Mouse (Mus musculus): ENCODE data around the gene D430041D05Rik. TPM values are rescaled to one million over a fixed set of nuclear protein-coding genes. Genes with fewer than 3 reads are reported as not detected.

Gene D430041D05Rik
- total RNA-seq (2017) = under 0.01 TPM in 1 of 2 replicates, not detected in the other

DNA sequence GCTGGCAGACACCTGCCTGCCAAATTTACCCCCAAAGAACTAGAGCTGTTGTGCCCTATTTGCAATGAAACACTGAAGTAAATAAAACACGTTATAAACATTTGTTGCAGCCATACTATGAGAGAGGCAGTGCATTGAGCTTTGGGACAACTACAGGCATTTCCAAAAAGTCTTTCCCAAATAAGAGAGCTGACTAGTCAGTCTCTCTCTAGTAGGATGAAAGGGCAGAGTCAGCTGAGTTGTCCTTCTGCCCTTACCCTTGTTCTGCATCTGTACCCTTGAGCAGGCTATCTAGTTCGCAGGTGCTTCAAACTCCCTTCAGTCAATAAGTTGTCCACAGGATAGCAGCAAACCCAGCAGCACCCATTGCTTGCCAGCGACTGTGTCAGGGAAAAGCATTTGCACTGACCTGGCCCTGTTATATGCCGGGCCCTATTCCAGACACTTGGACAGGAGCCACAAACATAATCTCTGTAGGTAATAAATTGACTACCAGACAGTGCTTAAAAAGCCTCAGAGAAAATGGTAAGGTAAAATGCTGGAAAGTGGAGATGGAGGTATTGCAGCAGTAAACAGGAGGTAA, at the start of gene D430041D05Rik:
D430041D05Rik (minus strand) TSS at position 51 of the 583 bp plus-strand sequence.
- ATAC-seq (replicated peaks in 1 of 2; ENCODE audit: insufficient read depth in 1 of 2, low FRiP score in 2 of 2, low TSS enrichment in 1 of 2, low read depth in 1 of 2, poor library complexity in 2 of 2, severe bottlenecking in 2 of 2) = no peak

DNA sequence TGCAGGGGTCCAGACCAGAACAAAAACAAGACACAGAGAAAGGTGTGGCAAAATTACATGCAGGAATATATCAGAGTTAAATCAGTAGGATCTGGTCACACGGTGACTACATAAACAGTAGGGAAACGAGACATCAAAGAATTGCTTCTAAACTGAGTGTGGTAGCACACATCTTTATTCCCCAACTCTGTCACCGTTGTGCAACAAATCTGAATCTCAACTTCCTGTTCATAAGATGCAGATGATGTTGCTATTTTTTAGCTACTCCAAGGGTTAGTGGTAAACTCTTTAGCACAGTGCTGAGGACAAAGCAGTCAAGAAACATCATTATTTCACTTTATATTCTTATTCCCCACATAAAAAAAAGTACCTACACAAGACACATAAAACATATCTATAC, 49.2 kb upstream of the D430041D05Rik start:
- ATAC-seq (replicated peaks in 1 of 2; ENCODE audit: insufficient read depth in 1 of 2, low FRiP score in 2 of 2, low TSS enrichment in 1 of 2, low read depth in 1 of 2, poor library complexity in 2 of 2, severe bottlenecking in 2 of 2) = 0 out of 4 replicates have a peak, but pooled peaks of 1 of the 2 experiments have one; percentile 47

DNA sequence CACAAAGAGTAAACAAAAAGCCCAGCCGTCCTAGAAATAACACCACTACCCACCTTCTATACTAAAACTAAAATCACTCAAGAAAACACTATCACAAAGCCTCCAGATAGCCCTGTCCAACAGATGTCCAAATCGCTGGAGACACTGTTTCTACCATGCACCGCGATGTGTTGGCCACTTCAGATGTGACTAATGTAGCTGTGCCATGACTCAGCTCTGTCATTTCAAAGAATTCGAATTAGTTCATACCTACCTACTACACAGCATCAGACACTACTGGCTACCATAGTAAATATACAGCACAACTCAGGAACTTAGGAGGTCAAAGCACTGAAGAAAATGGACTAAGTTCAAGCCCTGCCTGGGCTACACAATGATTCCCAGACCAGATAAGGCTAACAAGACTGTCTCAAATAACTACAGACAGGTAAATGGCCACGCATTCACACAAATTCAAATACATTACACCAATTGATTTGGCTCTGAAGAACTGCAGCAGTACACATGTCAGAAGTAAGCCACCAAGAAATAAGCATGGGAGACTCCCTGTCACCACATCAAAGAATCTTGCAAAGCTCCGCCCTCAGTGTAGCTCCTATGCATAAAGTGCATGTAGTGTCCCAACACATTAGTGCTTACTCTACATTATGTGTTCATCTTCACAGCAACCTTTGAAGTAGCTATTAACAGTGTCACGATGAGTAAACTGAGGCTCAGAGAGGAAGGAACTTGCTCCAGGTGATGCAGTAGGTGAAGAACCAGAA, 47.9 kb upstream of the D430041D05Rik start:
- ATAC-seq (replicated peaks in 1 of 2; ENCODE audit: insufficient read depth in 1 of 2, low FRiP score in 2 of 2, low TSS enrichment in 1 of 2, low read depth in 1 of 2, poor library complexity in 2 of 2, severe bottlenecking in 2 of 2) = no peak

DNA sequence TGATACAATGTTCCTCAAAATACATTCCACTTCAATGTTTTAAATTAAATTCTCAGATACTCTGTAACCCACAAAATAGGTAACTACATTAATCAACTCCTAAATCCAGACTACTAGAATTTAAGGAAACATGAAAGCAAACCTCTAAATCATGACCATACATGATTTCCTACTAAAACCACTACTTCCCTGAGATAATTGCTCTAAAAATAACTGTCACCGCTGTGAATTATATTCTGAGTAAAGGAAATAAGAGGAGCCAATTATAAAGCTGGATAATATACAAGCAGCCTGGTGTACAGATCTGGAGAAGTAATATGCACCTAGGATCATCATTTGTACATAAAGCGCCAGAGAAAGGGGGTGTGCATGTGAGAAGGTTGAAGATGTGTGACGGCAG, 46.3 kb upstream of the D430041D05Rik start:
- ATAC-seq (replicated peaks in 1 of 2; ENCODE audit: insufficient read depth in 1 of 2, low FRiP score in 2 of 2, low TSS enrichment in 1 of 2, low read depth in 1 of 2, poor library complexity in 2 of 2, severe bottlenecking in 2 of 2) = peak; percentile 31 to 40; a peak in 2 of 4 replicates

DNA sequence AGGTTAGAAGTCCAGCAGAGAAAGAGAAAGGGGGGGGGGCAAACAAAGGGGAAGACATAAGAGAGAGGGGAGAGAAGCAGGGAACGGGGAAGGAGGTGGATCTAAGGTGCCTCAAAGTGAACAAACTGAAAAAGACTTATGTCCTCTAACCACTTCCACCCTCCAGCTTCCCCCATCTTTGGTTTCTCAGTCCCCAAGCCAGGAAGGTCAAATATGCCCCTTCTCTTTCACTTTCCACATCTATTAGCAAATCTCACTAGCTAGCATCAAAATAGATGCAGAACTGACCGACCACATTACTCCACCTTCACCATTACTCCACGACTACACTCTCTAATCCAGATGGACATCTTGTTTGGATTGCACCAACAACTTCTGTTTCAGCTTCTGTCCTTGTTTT, 39.9 kb upstream of the D430041D05Rik start:
- 0 out of 4 replicates have a peak, but pooled peaks of 1 of the 2 experiments have one; percentile 25 for ATAC-seq (replicated peaks in 1 of 2; ENCODE audit: insufficient read depth in 1 of 2, low FRiP score in 2 of 2, low TSS enrichment in 1 of 2, low read depth in 1 of 2, poor library complexity in 2 of 2, severe bottlenecking in 2 of 2)

DNA sequence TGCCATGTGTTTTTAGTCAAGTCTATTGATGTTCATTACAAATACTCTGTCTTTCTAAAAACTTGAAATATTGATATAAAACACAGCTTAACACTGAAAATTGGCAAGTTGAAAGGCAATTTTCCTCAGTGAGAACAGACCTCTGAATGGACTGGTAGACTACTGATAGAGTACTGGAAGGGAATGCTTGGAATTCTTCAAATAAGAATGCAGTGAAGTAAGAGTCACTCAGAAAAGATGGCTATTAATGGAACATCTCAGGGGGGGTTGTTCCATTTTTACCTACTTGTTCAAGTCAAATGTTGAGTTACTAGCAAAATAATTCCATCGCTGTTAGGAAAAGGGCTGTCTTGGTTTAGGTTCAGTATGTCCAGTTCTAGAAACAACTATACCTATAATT, 38.4 kb upstream of the D430041D05Rik start:
- ATAC-seq (replicated peaks in 1 of 2; ENCODE audit: insufficient read depth in 1 of 2, low FRiP score in 2 of 2, low TSS enrichment in 1 of 2, low read depth in 1 of 2, poor library complexity in 2 of 2, severe bottlenecking in 2 of 2) = no peak

DNA sequence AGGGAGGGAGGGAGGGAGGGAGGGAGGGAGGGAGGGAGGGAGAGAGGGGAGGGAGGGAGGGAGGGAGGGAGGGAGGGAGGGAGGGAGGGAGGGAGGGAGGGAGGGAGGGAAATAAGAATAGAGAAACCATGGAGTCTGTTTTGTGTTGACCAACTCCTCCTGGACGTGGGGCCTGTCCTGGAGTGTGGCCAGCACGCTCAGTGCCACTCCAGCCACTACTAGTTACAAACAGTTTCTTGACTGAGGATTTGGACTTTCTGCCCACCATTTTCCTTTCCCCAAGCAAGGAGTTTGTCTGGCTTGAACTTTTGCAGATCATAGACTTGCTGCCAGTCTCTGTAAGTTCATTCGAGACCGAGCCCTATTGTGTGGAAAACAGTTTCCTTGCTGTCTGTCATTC, 37.4 kb upstream of the D430041D05Rik start:
- ATAC-seq (replicated peaks in 1 of 2; ENCODE audit: insufficient read depth in 1 of 2, low FRiP score in 2 of 2, low TSS enrichment in 1 of 2, low read depth in 1 of 2, poor library complexity in 2 of 2, severe bottlenecking in 2 of 2) = no peak

DNA sequence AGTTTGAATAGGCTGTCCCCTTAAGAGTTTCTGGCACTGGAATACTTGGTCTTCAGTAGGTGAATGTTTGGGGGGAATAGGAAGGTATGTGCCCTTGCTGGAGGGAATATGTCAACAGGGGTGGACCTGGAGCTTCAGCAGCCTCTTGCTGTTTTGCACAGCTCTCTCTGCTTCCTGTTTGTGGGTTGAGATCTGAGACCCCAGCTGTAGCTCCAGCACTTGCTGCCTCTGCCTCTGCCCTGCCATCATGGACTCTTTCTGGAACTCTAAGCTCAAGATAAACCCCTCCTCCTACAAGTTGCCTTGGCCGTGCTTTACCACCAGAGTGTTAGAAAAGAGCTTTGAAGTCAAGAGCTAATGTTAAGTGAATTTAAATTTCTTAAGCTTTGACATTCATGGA, 35.2 kb upstream of the D430041D05Rik start:
- ATAC-seq (replicated peaks in 1 of 2; ENCODE audit: insufficient read depth in 1 of 2, low FRiP score in 2 of 2, low TSS enrichment in 1 of 2, low read depth in 1 of 2, poor library complexity in 2 of 2, severe bottlenecking in 2 of 2) = no peak

DNA sequence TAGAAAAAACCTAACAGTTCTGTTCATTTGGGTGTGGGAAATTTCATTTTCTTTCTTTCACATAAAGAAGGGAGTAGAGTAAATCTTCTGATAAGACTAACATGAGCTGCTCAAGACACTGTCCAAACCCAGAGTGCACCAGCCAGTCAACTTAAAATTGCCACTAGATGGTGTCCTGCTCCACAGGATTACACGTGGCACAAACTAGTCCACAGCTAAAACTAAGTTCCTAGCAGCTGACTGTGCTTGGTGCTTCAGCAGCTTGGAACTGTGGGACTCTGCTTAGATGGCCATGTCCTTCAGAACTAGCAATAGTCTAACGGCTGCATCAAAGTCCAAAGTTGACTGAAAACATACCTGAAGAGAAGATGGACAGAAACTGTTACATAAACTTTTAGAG, 34.0 kb upstream of the D430041D05Rik start:
- ATAC-seq (replicated peaks in 1 of 2; ENCODE audit: insufficient read depth in 1 of 2, low FRiP score in 2 of 2, low TSS enrichment in 1 of 2, low read depth in 1 of 2, poor library complexity in 2 of 2, severe bottlenecking in 2 of 2) = peak; percentile 86

DNA sequence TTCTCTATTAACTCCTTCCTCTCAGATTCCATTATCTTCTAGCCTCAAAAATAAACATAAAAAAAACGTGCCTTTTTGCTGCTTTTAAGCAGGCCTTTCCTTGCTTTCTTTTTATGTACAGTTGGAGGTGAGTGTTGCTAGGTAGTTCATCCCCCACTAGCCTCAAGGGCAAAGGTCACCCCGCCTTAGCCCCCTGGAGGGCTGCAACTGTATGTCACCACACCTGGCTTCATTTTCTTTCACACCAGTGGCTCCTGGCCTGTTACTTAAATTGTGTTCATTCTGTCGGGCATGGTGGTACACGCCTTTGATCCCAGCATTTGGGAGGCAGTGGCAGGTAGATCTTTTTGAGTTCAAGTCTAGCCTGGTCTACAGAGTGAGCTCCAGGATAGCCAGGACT, 31.5 kb upstream of the D430041D05Rik start:
- no peak for ATAC-seq (replicated peaks in 1 of 2; ENCODE audit: insufficient read depth in 1 of 2, low FRiP score in 2 of 2, low TSS enrichment in 1 of 2, low read depth in 1 of 2, poor library complexity in 2 of 2, severe bottlenecking in 2 of 2)

DNA sequence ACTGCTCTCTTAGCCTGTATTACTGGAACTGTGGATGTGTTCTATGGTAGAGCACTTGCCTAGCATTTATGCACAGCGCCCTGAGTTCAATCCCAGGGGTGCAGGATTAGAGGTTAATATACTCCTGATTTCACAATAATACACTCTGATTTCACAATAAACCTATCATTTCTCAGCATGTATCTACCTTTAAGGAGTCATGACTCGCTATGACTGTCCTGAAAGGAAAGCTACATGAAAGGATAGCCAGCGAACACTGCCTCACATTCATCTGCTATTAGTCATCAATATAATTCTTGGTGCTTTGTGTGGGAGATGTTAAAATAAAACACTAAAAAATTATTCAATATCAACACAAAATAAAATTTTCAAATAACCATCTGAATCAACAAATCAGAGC, 25.4 kb upstream of the D430041D05Rik start:
- no peak for ATAC-seq (replicated peaks in 1 of 2; ENCODE audit: insufficient read depth in 1 of 2, low FRiP score in 2 of 2, low TSS enrichment in 1 of 2, low read depth in 1 of 2, poor library complexity in 2 of 2, severe bottlenecking in 2 of 2)

DNA sequence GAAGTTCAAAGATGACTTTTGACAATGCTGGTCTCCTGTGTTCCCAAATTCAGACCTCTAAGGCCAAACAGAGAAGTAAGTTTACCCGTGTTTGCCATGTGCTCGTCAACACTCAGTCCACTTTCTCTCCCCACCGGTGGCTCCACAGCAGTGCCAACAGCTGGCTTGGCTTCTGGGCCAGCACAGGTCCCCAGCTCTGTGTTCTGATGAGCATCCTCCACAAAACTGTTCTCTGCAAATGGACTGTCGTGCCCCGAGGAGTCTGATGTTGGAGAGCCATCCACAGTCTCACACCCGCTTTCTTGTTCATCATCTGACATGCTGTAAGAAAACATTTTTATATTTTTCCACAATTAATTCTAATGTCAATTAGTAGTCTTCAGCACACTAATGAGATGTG, 20.3 kb upstream of the D430041D05Rik start:
- no peak for ATAC-seq (replicated peaks in 1 of 2; ENCODE audit: insufficient read depth in 1 of 2, low FRiP score in 2 of 2, low TSS enrichment in 1 of 2, low read depth in 1 of 2, poor library complexity in 2 of 2, severe bottlenecking in 2 of 2)

DNA sequence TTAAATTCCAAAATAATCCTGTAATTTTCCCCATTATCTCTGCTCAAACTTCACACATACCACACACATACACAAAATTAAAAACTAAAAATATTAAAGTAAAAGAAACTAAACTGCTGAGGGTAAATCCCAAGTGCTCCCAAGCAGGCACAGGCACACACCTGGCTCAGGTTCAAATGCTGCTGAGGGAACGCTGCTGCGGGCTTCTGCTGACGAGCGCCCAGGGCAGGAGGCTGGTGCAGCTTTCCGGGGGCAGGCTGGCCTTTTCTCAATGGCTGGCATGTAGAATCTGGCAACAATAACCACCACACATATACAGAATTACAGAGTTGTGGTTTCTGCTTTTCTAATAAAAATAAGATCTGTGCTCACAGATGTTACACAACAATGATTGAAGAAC, 19.8 kb upstream of the D430041D05Rik start:
- no peak for ATAC-seq (replicated peaks in 1 of 2; ENCODE audit: insufficient read depth in 1 of 2, low FRiP score in 2 of 2, low TSS enrichment in 1 of 2, low read depth in 1 of 2, poor library complexity in 2 of 2, severe bottlenecking in 2 of 2)

DNA sequence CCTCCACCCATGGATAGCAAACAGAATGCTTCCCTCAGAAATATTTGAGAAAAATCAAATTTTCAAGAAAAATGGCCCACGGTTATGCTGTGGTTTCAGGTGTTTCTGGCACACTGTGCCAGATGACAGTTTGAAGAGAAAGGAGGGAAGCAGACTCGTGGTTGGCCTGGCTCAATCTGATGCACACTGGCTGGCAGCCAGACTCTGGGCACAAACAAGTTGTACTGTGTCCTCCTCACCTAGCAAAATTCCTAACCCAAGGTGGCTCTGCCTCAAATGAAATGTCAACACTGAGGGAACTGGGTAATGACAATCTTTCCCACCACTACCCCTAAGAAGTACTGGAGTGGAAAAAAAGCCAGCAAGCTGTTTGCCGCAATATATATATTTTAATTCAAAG, 15.3 kb upstream of the D430041D05Rik start:
- ATAC-seq (replicated peaks in 1 of 2; ENCODE audit: insufficient read depth in 1 of 2, low FRiP score in 2 of 2, low TSS enrichment in 1 of 2, low read depth in 1 of 2, poor library complexity in 2 of 2, severe bottlenecking in 2 of 2) = no peak

DNA sequence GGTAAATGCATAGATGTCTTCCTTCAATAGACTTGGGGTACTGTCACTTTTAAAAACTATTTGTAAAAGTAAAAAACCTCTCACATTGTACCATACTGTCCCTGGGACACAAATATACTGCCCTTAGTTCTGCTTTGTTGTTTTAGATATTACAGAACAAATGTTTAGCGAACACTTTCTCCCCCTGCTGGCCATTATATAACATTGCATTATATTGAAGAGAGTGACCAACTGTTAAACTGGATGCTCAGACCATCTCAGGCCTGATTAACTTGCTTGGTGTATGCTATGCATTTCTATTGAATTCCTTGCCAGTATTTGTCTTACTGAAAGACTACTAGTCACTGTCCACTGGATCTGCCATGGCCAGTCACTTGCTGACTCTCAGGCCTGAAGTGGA, 11.4 kb upstream of the D430041D05Rik start:
- ATAC-seq (replicated peaks in 1 of 2; ENCODE audit: insufficient read depth in 1 of 2, low FRiP score in 2 of 2, low TSS enrichment in 1 of 2, low read depth in 1 of 2, poor library complexity in 2 of 2, severe bottlenecking in 2 of 2) = peak in 1 of 2 experiments; percentile 51; a peak in 1 of 4 replicates

DNA sequence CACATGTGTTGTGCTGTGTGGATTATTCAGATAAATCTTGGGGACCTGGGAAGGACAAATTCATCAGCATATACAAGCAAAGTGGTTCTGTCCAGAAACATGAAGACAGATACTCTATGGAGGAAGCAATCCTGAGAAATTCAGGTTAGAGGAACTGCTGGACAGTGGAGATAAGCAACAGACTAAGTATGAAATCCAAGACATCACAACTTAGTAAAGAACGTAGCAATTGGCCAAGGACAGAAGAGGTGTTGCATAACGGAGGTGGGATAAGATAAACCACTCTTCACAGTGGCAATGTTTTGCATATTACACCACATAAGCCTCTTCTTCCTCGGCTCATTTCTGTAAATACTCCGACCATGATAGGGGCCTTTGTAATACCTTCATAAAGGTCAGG, 10.0 kb upstream of the D430041D05Rik start:
- no peak for ATAC-seq (replicated peaks in 1 of 2; ENCODE audit: insufficient read depth in 1 of 2, low FRiP score in 2 of 2, low TSS enrichment in 1 of 2, low read depth in 1 of 2, poor library complexity in 2 of 2, severe bottlenecking in 2 of 2)

DNA sequence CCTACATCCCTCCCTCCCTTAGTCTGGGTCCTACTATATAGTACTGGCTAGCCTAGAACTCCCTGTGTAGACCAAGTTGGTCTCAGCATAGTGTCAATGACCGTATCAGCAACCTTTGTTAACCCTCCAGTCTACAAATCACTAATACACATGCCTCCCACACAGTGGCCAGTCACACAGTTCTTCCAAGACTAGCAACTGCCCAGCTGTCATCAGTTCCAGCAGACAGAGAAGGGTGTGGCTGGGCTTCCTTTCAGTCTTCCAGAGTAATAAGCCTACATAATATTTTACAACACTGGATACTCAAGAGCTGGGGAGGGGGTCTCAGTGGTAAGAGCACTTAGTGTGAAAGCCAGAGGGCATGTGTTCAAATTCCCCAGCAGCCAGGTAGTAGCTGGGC, 9.2 kb upstream of the D430041D05Rik start:
- no peak for ATAC-seq (replicated peaks in 1 of 2; ENCODE audit: insufficient read depth in 1 of 2, low FRiP score in 2 of 2, low TSS enrichment in 1 of 2, low read depth in 1 of 2, poor library complexity in 2 of 2, severe bottlenecking in 2 of 2)

DNA sequence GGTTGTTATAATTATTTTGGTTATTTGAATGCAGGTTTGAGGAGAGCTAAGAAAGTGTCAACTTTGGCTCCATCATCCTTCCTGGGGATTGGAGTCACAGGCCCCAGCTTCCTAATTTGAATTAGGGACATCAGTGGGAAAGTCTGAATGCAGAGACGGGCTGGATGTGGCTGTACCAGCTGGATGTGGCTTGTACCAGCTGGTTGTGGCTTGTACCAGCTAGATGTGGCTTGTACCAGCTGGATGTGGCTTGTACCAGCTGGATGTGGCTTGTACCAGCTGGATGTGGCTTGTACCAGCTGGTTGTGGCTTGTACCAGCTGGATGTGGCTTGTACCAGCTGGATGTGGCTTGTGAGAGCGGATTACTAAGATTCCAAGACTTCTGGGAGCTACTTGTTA, 8.6 kb upstream of the D430041D05Rik start:
- ATAC-seq (replicated peaks in 1 of 2; ENCODE audit: insufficient read depth in 1 of 2, low FRiP score in 2 of 2, low TSS enrichment in 1 of 2, low read depth in 1 of 2, poor library complexity in 2 of 2, severe bottlenecking in 2 of 2) = no peak

DNA sequence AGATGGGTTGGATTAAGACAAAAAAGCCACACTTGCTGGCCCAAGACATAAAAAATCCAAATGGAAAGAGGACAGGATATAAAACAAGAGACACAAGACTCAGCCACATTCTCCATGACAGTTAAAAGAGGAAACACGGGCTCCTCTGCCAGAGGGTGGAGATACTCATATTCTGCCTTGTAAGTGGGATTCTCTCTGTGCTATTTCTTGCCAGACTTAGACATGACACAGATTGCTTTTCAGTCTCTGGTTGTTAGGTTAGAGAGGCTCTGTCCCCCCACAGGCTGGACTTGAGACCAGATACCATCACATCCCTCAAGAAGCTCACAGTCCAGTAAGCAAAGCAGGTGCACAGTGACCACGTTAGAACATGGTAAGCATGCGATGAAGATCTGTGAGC, 2.2 kb upstream of the D430041D05Rik start:
- no peak for ATAC-seq (replicated peaks in 1 of 2; ENCODE audit: insufficient read depth in 1 of 2, low FRiP score in 2 of 2, low TSS enrichment in 1 of 2, low read depth in 1 of 2, poor library complexity in 2 of 2, severe bottlenecking in 2 of 2)

Measured in hematopoietic stem cell, adult 5-6 weeks (primary cell).